Mouse (Mus musculus) gastrocnemius, postnatal 36 days (tissue): ENCODE measurements around the gene Zswim4. TPM values are rescaled to one million over a fixed set of nuclear protein-coding genes. Genes with fewer than 3 reads are reported as not detected.

ENCODE experiments used
- DNase-seq, 2 experiments: peaks; one replicate each; pipeline ENCODE4 v3.0.0; 2022
- intact Hi-C: fragments of 180-260 bp; cut with DNase I; formaldehyde crosslinking; loops from one replicate; pipeline ENCODE4 v1.15.1; 2025
- total RNA-seq, 2 experiments: library from RNA; stranded (reverse); gene quantifications; 2 replicates each; pipeline ENCODE4 v1.2.3; 2021

Gene Zswim4
- total RNA-seq, 2 experiments from 2014 or later, result 7.1 to 8.4 TPM

DNA sequence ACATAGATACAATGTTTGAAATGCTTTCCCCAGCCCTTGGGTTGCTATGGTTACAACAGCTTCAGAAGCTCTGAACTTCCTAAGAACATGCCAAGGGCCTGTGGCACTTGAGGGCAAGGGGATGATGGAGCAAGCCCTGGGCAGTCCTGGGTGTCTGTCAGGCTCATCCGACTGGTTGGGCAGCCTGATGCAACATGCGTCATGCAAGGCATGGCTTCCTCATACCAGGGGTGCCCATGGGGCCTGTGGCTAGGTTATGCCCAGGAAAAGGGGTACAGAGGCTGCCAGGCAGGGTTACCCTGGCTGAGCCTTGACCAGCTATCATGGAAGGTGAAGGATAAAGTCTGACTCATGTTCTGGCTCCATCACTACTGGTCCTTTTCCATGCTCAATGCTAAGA, 3.8 kb downstream of the Zswim4 start:
- DNase-seq, result no peak
- intact Hi-C loops, result no loop called here

DNA sequence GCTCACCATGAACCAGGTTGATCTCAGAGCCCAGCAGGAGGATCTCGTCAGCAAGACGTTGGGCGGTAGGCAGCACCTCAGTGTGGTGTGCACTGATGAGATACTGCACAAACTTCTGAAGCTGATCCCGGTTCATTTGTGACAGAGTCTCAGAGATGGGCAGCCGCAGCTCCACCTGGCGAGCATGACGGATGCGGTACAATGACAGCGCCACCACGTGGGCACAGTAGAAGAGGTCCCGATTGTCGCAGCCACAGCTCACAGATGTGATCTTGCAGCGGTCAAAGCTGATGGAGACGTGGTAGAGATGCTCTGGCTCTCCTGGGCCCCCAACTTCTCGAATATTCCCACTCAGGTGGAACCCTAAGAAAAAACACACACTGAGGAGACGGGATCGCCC, 6.1 kb downstream of the Zswim4 start:
- intact Hi-C loops, result no loop called here
- DNase-seq, result no peak

DNA sequence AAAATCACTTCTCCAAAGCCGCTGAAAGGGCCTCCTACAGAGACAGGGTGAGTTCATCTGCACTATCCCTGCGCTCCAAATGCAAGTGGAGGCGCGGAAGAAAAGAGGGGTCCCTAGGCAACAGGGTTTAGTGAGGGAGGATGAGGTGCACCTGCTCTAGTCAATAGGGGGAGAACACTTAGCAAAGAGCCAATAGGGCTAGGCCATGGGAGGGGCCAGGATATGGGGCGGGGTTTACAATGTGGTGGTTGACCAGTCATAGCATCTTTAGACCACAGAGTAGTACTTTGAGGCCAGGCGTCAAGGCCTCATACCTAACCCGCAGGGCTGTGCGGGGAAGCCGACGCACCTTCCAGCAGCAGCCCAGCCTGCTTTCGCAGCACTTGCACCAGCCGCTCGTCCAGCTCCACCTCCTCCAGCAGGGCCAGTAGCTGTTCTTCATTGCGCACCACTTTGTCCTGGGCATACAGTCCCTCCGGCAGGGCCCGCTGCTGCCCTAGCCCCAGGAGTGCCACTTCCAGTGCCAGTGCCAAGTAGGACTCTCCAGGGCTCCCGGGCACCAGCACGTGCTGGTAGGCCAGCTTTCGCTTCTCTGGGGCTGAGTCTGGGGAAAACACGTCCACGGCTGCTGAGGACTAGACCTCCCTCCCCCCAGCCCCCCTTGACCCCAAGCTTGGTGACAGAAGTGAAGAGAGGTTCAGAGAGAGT, 13.4 kb downstream of the Zswim4 start:
- intact Hi-C loops, result no loop called here
- DNase-seq, result peak in 1 of 2 experiments; percentile 12

DNA sequence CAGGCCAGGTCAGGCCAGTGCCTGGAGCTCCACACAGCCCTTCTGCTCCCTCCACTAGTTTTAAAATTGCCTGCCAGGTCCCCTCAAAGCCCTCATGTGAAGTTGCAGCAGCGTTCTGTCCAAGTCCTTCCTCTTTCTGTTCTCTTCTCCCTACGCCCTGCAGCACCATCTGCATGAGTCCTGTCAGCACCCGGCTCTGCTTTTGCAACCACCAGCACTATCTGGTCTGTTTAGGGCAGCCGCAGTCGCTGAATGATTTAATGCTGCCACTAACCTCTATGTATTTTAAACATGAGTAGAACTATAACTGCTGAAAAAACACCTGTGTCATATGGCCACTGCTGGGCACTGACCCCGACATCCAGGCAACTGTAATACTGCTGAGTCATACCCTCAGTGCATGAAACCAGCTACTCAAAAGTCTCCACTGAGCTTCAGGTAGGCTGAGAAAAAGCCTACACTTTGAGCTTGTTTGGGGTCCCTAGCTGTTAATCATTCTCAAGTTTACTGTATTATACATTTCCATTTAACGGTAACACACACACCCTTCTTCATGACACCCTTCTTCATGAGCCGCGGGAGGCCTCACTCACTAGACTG, 14.2 kb downstream of the Zswim4 start:
- intact Hi-C loops, result no loop called here

DNA sequence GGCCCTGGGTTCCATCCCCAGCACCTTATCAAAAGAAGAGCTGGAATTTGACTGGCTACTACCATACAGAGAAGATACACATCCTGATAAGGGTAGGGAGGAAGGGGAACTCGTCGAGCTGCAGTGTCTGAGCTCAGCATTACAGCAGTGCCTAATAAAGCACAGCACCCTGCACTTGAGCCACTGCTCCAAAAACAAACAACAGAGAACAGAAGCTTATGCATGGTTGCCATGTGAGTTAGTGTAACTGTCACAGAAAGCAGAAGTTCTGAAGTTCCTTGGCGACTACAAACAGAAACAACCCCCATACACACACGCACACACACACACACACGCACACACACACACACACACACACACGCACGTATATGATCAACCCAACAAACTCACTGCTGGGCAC, 16.8 kb downstream of the Zswim4 start:
- intact Hi-C loops, result no loop called here
- DNase-seq, result no peak

More for the DNA sequence above, 14.2 kb downstream of the Zswim4 start:
- DNase-seq, result peak in 1 of 2 experiments; percentile 13

DNA sequence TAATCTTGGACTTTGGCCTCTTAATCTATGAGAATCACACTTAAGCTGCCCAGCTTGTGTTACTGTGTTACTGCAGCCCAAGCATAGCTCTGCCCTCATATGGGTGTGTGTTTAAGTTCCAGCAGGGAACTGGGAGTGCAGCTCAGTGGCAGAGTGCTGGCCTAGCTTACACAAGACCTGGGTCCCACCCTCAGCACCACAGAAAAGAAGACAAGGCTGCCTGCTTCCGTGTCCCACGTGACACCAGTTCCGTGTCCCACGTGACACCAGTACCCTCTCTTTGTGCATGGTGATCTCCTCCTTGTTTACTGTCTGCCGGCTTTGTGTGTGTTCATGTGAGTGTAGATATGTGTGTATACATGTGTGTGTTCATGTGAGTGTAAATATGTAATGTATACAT, 18.7 kb downstream of the Zswim4 start:
- intact Hi-C loops, result no loop called here
- no peak for DNase-seq

DNA sequence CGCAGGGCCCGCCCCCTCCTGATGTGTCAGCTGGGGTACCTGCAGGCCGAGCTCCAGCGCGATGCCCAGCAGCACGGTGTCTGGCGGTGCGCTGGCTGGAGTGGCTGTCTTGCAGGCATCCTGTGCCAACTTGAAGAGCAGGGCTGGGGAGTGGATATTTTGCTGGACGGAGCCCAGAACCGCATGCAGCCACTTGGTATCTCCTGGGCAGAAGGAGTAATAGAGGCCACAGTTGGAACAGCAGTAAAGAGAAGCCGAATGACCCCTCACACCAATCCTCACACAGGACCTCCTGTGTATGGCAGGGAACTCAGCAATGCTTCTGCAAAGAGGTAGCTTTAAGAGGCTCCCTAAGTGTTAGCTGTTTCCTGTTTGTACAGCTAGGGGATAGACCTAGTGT, 19.6 kb downstream of the Zswim4 start:
- intact Hi-C loops, result no loop called here

DNA sequence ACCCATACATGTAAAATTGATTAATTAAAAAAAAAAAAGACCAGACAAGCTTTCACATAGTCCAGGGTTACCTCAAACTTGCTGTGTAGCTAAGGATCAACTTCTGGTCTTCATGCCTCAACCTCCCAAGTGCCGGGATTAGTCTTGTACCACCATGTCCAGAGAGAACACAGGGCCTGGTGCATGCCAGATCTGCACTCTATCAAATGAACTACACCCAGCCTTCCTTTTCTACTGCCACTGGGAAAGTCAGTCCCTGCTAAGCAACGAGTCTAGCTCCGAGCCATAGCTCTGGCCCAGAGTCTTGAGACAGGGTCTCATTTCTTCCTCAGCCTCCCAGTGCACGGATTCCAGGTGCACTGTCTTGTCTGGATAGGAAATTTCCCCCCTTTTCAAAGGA, 23.6 kb downstream of the Zswim4 start:
- intact Hi-C loops, result no loop called here
- DNase-seq, result no peak

More for the DNA sequence above, 19.6 kb downstream of the Zswim4 start:
- DNase-seq, result no peak

DNA sequence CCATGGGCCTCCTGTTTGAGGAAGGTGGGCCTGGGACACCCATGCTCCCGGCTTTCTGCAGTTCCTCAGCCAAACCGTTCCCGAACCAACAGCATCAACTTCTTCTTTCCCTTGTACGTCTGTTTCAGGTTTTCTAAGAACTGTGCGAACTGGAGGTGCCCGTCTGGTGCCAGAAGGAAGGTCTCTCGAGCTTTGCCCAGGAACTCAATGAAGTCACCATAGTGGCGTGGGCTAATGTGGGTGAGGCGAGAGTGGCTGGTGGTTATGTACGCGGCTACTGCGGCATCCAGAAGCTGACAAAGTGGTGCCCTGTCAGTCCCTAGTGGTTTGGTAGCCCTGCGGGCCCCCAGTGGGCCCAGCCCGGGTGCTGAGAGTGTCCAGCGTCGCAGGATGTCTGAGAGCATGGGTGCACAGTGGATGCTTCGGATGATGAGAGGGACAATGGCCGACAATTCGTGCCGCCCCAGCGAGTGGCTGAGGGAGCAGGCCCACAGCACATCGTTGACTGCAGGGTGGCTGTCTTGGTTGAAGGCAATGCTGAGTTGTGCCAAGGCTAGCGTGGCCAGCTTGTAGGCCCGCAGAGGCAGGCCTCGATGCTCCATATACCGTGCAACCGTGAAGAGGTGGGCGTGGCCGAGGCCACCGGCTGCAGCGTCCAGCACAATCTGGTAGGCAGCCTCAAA, 24.8 kb downstream of the Zswim4 start:
- intact Hi-C loops, result loop anchor here (2.0 kb wide), 1 partner anchor 173 kb away; no protein-coding TSS in a partner anchor
- DNase-seq, result no peak

DNA sequence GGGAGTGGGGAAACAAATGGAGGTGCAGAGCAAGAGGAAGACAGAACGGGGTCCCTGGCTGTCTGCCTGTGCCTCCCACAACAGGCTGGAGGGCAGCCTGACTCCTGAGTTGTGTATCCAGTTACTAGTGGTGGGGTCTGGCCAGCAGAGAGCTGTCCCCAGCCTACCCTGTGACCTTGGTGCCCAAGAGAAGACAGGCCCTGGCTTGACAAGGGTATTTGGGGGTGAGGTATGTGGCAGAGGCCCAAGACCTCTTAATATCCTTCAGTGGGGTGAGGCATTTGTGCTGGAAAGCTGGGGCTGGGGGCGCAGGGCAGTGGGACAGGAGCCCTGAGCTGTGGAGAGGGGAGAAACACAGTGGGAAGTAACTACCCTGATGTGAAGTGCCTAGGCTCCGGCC, 25.7 kb downstream of the Zswim4 start:
- no peak for DNase-seq
- intact Hi-C loops, result loop anchor here (2.0 kb wide), 1 partner anchor 172 kb away; no protein-coding TSS in a partner anchor

DNA sequence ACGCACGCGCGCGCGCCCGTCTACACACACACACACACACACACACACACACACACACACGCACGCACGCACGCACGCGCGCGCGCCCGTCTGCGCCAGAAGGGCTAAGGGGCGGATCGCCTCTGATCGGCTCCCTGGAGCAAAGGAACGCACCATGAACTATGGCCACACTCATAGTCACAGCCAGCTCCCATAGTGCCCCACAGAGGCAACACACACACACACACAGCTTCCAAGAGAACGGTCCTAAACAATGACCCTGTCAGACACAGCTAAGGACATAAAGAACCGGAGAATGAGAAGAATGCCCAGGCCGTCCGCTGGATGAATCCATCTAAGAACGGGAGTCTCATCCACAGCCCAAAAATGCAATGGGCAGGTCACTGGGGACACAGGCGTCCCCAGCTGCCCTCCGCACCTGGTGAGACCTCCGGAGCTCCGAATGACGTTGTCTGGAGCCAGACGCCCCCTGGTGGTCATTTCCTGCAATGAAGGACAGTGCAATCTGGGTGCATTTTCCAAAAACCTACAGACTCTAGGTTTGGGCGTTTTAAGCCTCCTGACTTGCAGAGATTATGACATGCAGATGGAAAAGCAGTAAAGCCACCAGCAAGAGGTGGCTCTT, 26.6 kb downstream of the Zswim4 start:
- DNase-seq, result peak; percentile 78 to 80
- intact Hi-C loops, result loop anchor here (1.0 to 2.0 kb wide), 2 partner anchors 23 to 171 kb away; no protein-coding TSS in a partner anchor

DNA sequence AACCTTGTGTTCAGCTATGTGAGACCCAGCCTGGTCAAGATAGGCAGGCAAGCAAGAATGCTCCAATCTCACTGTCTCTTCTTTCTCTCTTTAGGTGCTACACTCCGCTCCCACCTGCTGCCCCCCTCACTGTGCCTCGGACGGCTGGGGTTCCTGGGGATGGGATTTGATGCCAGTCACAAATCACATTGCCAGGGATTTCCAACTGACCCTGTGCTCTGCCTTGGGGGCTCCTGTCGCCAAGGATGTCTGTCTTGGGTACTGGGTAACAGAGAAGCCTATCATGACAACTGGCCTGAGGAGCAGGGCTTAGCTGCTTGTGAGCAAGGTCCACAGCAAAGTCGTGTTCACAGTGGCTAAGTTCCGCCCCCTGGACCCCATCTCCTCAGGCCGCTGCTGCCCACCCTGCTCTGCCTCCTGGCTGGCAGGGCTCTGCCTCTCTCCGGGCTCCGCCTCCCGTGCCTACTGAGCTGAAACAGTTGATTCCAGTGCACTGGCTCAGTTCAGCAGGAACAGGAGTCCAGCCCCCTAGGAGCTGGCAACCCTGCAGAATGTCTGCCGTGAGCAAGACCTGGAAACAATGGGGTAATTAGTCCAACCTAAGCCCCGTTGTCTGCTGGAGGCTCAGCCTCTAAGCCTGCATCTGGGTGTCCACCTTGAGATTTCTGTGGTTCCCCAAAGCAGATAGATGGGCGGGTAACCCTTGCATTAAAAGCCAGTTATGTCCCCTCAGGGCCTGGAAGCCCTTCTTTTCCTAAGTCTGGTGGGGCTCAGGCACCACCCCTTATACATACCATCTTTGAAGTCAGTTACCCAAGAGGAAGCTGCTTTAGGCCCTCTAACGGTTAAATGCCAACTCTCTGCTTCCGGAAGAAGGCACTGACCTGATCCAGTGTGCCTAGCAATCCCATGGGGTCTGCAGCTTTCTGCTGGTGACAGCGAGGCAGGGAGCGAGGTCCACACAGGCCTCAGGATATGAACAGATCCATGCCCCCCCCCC, 28.2 kb downstream of the Zswim4 start:
- DNase-seq, result peak in 1 of 2 experiments; percentile 14
- intact Hi-C loops, result no loop called here

DNA sequence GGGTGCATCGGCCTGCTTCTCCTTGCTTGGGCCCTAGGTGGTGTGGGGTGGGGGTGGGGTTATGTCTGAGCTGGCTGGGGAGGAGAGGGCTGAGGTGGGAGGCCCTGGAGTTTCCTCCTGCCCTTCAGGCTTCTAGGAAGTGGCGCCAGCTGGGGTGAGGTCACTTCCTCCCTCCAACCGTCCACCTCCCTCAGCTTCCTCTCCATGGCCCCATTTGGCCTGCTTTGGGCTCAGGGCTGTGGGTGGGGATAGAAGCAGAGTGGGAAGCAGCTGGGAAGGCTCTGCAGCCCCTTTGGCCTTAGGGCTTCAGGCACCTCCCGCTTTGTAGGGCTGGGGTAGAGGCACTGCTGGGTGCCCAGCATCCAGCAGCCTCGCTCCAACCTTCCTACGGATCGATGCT, 29.0 kb downstream of the Zswim4 start:
- DNase-seq, result peak; percentile 44 to 57
- intact Hi-C loops, result no loop called here

DNA sequence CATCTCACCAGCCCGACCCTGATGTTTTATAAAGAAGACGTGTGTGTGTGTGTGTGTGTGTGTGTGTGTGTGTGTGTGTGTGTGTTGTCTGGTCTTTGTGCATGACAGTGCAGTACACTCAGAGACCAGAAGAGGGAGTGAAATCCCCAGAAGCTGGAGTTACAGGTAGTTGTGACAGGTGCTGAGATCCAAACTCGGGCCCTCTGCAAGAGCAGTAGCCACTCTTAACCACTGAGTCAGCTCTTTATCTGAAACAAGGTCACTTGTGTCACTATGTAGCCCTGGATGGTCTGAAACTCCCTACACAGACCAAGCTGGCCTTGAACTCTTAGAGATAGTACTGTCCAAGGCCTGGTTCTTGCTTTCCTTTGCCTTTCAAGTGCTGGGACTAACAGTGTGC, 30.2 kb downstream of the Zswim4 start:
- no peak for DNase-seq
- intact Hi-C loops, result no loop called here

DNA sequence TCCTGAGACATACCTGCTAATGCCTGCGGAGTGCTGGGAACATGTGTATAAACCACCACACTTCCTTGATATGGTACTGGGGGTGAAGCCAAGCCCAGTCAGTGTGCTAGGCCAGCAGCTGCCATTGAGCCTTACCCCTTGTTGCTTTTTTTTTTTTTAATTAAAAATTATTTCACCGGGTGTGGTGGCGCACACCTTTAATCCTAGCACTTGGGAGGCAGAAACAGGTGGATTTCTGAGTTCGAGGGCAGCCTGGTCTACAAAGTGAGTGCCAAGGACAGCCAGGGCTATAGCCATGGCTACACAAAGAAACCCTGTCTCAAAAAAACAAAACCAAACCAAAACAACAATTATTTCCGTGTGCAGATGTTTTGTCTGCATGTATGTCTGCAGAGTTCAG, 31.8 kb downstream of the Zswim4 start:
- no peak for DNase-seq
- intact Hi-C loops, result no loop called here

DNA sequence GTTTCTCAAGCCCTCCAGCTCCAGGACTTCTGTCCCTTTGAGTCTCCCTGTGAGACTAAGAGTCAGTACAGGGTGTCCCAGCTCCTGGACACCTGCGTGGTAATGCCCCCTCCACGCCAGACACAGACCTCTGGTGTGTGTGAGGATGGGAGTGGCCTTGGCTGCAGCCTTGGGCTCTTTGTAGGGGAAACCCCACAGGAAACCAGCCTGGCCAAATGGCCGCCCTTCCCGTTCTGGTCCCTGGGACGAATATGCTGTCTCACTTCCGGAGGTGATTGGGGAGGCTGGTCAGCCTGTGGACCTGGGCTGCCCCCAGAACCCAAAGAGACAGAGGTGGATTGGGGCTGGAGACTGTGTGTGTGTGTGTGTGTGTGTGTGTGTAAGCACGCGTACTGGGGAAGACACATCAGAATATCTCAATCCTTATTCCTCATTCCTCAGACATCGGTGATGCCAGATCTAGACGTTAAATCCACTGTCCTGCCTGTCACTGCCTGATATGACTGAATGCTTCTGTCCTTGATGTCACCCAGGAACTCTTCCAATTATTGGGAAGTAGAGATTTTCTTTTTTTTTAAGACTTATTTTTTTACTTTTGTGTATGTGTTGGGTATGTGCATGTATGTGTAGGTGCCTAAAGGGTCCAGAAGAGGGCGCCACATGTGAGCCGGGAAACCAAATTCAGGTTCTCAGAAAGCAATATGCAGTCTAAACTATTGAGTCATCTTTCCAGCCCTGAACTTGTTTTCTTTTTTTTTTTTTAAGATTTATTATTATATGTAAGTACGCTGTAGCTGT, 32.7 kb downstream of the Zswim4 start:
- intact Hi-C loops, result no loop called here
- peak; percentile 75 for DNase-seq

DNA sequence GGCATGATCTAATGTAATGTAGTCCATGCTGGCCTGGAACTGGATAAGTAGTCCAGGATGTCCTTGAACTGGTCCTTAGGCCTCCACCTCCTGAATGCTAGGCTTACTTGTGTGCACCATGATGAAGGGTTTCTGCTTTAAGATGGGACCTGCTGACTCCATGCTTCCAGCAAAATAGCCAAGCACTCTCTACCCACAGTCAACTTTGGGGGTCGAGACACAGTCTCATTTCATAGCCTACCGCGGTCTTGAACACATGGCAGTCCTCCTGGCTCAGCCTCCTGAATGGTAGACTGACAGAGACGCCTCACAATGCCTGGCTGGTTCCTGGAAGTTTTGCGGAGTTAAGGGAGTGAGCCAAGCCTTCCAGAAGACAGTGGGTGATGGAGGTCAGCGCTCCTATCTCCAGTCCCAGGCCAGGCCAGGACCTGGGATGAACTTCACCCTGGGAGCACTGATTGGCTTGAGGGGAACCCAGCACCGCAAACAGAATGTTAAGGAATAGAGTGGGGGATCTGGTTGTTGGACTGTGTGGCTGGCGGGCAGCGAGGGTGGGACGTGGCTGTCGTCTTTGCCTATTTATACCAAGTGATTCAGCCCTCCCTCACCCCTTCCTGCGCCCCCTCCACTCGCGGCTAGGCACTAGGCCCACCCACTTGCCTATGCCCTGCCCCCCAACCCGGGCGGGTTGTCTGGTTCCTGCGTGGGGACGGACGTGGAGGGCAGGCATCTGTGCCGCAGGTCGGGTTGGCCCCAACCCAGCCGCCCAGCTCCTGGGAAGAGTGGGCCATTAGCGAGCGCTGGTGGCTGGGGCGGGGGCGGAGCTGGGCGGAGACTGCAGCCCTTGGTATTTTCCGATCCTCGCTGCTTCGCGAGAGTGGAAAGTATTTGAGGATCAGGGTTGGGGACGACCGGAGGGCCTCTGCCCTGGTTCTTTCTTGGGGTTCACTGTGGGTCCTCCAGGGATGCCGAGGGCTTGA, 33.6 kb downstream of the Zswim4 start:
- intact Hi-C loops, result no loop called here

DNA sequence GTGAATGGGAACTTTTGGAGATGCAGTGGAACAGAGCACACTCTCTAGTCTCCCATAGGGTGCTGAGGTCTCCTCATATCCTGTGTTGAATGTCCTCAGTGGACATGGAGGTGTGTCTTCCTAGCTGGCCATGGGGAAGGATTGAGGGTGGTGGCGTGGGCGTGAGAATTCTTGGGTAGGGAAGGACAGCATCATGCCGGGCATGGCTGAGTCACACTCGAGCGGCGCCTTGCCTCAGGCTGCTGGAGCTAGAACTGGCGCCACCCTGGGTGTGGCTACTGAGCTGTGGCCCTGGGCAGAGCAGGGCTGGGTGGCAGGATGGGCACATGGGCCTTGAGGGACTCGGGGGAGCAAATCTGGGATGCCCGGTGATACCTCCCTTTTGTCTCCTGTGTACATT, 34.4 kb downstream of the Zswim4 start:
- intact Hi-C loops, result no loop called here
- DNase-seq, result peak; percentile 36 to 50

More for the DNA sequence above, 33.6 kb downstream of the Zswim4 start:
- peak; percentile 77 to 84 for DNase-seq
